Mouse (Mus musculus) embryo, embryonic 11.5 days (tissue): ENCODE data around the gene Agbl4.

Experiments
- DNase-seq: peaks from one replicate; pipeline ENCODE4 v3.0.0-alpha.2; 2012; ENCODE audit warnings: low read depth, low spot score

The Agbl4 gene

GRCm38 (mm10) chr4:111383101-111383500 is 985.6 kb downstream of the Agbl4 start:
- DNase-seq, result no peak

GRCm38 (mm10) chr4:111390736-111391135 is 993.3 kb downstream of the Agbl4 start:
- no peak for DNase-seq

GRCm38 (mm10) chr4:111399784-111400183 is 1002.3 kb downstream of the Agbl4 start:
- no peak for DNase-seq

- no peak for DNase-seq
Observed at GRCm38 (mm10) chr4:111400676-111401075, 1003.2 kb downstream of the Agbl4 start.

- no peak for DNase-seq
Observed at GRCm38 (mm10) chr4:111403243-111403642, 1005.8 kb downstream of the Agbl4 start.

- DNase-seq, result no peak
Observed at GRCm38 (mm10) chr4:111410731-111411130, 1013.3 kb downstream of the Agbl4 start.

- DNase-seq, result no peak
Observed at GRCm38 (mm10) chr4:111414399-111414798, 1016.9 kb downstream of the Agbl4 start.

- DNase-seq, result peak; percentile 75
Observed at GRCm38 (mm10) chr4:111414818-111415488, 1017.5 kb downstream of the Agbl4 start, which contains the start of gene Bend5. TSS of gene Bend5 (plus strand) at chr4:111415006.

- no peak for DNase-seq
Observed at GRCm38 (mm10) chr4:111416126-111416525, 1018.7 kb downstream of the Agbl4 start.

GRCm38 (mm10) chr4:111416551-111416950 is 1019.1 kb downstream of the Agbl4 start:
- no peak for DNase-seq

- DNase-seq, result no peak
Observed at GRCm38 (mm10) chr4:111417716-111418115, 1020.3 kb downstream of the Agbl4 start.

GRCm38 (mm10) chr4:111419476-111419875 is 1022.0 kb downstream of the Agbl4 start:
- no peak for DNase-seq

- DNase-seq, result no peak
Observed at GRCm38 (mm10) chr4:111420031-111420430, 1022.6 kb downstream of the Agbl4 start.

GRCm38 (mm10) chr4:111420955-111421354 is 1023.5 kb downstream of the Agbl4 start:
- DNase-seq, result no peak

- DNase-seq, result no peak
Observed at GRCm38 (mm10) chr4:111421785-111422184, 1024.3 kb downstream of the Agbl4 start.

- no peak for DNase-seq
Observed at GRCm38 (mm10) chr4:111424371-111424950, 1027.0 kb downstream of the Agbl4 start.

GRCm38 (mm10) chr4:111425170-111425569 is 1027.7 kb downstream of the Agbl4 start:
- no peak for DNase-seq

GRCm38 (mm10) chr4:111431186-111431585 is 1033.7 kb downstream of the Agbl4 start:
- DNase-seq, result no peak

- DNase-seq, result no peak
Observed at GRCm38 (mm10) chr4:111432013-111432412, 1034.6 kb downstream of the Agbl4 start.

- DNase-seq, result no peak
Observed at GRCm38 (mm10) chr4:111432417-111432816, 1035.0 kb downstream of the Agbl4 start.

GRCm38 (mm10) chr4:111441709-111442108 is 1044.2 kb downstream of the Agbl4 start:
- DNase-seq, result no peak

- no peak for DNase-seq
Observed at GRCm38 (mm10) chr4:111442435-111443238, 1045.2 kb downstream of the Agbl4 start.
